Mouse (Mus musculus): ENCODE data around the gene Nlk. TPM values are rescaled to one million over a fixed set of nuclear protein-coding genes. Genes with fewer than 3 reads are reported as not detected.
"Not testable (repeated sequence)": the region's sequence is repeated elsewhere in the genome, so short reads cannot be mapped to it uniquely, and the experiment has no call there.

The Nlk gene
- polyA plus RNA-seq, 1 experiment from 2014 or later, result 6.1 TPM

DNA sequence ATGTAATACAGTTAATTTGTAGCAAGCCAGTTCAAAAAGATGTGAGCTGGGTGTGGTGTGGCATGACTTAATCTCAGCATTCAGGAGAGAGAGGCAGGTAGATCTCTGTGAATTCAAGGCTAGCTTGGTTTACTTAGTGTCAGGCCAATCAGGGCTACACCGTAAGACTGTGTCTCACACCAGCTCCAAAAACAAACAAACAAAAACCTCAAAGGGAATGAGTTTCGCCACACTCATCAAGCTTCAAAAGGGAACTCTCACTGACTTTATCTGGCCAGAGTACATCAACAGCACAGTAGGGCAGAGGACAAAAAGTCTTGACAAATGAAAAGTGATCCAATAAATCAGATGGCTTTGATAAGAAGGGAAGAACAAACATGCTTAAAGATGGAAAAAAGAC, 122.2 kb downstream of the Nlk start:
- 0 out of 2 replicates have a peak, but pooled peaks cover 4% of the 10 kb centered on the region for H3K36me3 ChIP-seq (replicated peaks; ENCODE audit: insufficient read depth, low read length)
- no peak overlapping the region for H3K9ac ChIP-seq (replicated peaks)
- peak; percentile 93 for ATAC-seq
- peaks cover 5% of the 10 kb centered on the region for H3K4me1 ChIP-seq (ENCODE audit: insufficient read depth)
- WGBS (ENCODE audit: insufficient replicate concordance), result 65% methylated on average over 2 of the region's 2 CpGs
- no peak for DNase-seq
- H3K9me3 ChIP-seq (ENCODE audit: low read length), result no peaks in the 10 kb centered on the region
- H3K27me3 ChIP-seq (ENCODE audit: insufficient read depth, low read length), result no peaks in the 10 kb centered on the region
- no peak overlapping the region for H3K4me3 ChIP-seq (ENCODE audit: low read depth, low read length)
- TF ChIP-seq CTCF (IDR thresholded peaks at IDR 0.05; ENCODE audit: low read depth) (no peak), EP300 (IDR thresholded peaks at IDR 0.05; ENCODE audit: low read depth) (peak; percentile 13; the same call in 1 of the 2 replicates)
- H3K4me2 ChIP-seq (ENCODE audit: low read depth, low read length), result no peak overlapping the region
- peak overlapping the region; percentile 83 for H3K27ac ChIP-seq (ENCODE audit: low read depth)

- Histone ChIP-seq H3K9ac (replicated peaks) (no peak overlapping the region), H3K4me3 (ENCODE audit: low read depth, low read length) (no peak overlapping the region), H3K27ac (ENCODE audit: low read depth) (peak overlapping the region; percentile 41), H3K27me3 (ENCODE audit: insufficient read depth, low read length) (no peaks in the 10 kb centered on the region), H3K4me2 (ENCODE audit: low read depth, low read length) (no peak overlapping the region), H3K4me1 (ENCODE audit: insufficient read depth) (peaks cover 5% of the 10 kb centered on the region), H3K36me3 (replicated peaks; ENCODE audit: insufficient read depth, low read length) (0 out of 2 replicates have a peak, but pooled peaks cover 4% of the 10 kb centered on the region), H3K9me3 (ENCODE audit: low read length) (no peaks in the 10 kb centered on the region)
- DNase-seq, result no peak
- TF ChIP-seq CTCF (IDR thresholded peaks at IDR 0.05; ENCODE audit: low read depth) (no peak), EP300 (IDR thresholded peaks at IDR 0.05; ENCODE audit: low read depth) (0 out of 2 replicates have a peak, but pooled peaks have one; percentile 2)
- ATAC-seq, result peak; percentile 51
- WGBS (ENCODE audit: insufficient replicate concordance), result 50% methylated on average over 3 of the region's 3 CpGs
Measured at GRCm38 (mm10) chr11:78574536-78574935, 122.6 kb downstream of the Nlk start.

- ATAC-seq; H3K4me1 ChIP-seq (ENCODE audit: insufficient read depth); DNase-seq; H3K4me3 ChIP-seq (ENCODE audit: low read depth, low read length); H3K27ac ChIP-seq (ENCODE audit: low read depth); H3K9me3 ChIP-seq (ENCODE audit: low read length); H3K9ac ChIP-seq (replicated peaks); H3K27me3 ChIP-seq (ENCODE audit: insufficient read depth, low read length); H3K4me2 ChIP-seq (ENCODE audit: low read depth, low read length); H3K36me3 ChIP-seq (replicated peaks; ENCODE audit: insufficient read depth, low read length): not testable (repeated sequence)
- WGBS (ENCODE audit: insufficient replicate concordance), result 75% methylated on average over 3 of the region's 4 CpGs
Measured at GRCm38 (mm10) chr11:78574031-78574430, 123.1 kb downstream of the Nlk start.

DNA sequence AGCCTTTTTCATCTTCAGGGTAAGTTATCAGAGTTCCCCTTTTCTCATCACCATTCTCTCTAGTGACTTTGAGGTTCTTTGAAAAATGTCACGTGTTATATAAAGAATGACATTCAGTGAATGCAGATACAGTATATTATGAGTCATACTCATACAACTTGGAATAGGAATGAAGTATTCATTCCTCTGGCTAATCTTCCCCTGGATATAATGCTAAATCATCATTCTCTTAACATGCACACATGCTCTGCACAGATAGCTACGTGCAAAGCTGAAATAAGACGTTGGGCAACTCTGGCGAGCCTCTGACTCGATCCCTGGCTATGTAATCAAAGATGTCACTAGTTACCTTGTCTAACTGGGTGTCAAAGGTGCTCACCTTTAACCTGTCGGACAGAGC, 125.3 kb downstream of the Nlk start:
- no peak overlapping the region for H3K9ac ChIP-seq (replicated peaks)
- TF ChIP-seq CTCF (IDR thresholded peaks at IDR 0.05; ENCODE audit: low read depth), result no peak
- TF ChIP-seq EP300 (IDR thresholded peaks at IDR 0.05; ENCODE audit: low read depth), result no peak
- no peak overlapping the region for H3K4me3 ChIP-seq (ENCODE audit: low read depth, low read length)
- H3K27me3 ChIP-seq (ENCODE audit: insufficient read depth, low read length), result no peaks in the 10 kb centered on the region
- no peak overlapping the region for H3K27ac ChIP-seq (ENCODE audit: low read depth)
- no peak overlapping the region for H3K4me2 ChIP-seq (ENCODE audit: low read depth, low read length)
- H3K36me3 ChIP-seq (replicated peaks; ENCODE audit: insufficient read depth, low read length), result 0 out of 2 replicates have a peak, but pooled peaks cover 2% of the 10 kb centered on the region
- 45% methylated on average over 6 of the region's 6 CpGs for WGBS (ENCODE audit: insufficient replicate concordance)
- H3K9me3 ChIP-seq (ENCODE audit: low read length), result no peaks in the 10 kb centered on the region
- peaks cover 5% of the 10 kb centered on the region for H3K4me1 ChIP-seq (ENCODE audit: insufficient read depth)
- DNase-seq (no peak), ATAC-seq (no peak)

DNA sequence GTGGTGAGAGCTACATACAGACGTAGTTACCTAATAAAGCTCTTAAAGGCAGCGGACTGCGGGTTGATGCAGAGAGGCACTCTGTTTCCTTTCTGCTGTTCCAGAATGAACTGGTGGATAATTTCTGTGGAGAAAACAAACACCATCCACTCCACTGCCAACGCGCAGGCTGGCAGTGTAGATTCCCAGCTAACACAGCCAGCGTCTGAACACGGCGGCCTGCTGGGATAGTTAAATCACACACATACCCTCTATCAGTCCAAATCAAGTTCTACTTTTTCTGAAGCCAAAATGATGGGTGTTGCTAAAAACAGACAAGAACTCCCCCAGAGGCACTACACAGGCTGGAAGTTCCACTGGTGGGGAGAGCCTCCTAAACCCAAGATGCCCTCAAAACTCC, 125.7 kb downstream of the Nlk start:
- peaks cover 5% of the 10 kb centered on the region for H3K4me1 ChIP-seq (ENCODE audit: insufficient read depth)
- H3K4me2 ChIP-seq (ENCODE audit: low read depth, low read length), result no peak overlapping the region
- no peaks in the 10 kb centered on the region for H3K27me3 ChIP-seq (ENCODE audit: insufficient read depth, low read length)
- no peak overlapping the region for H3K4me3 ChIP-seq (ENCODE audit: low read depth, low read length)
- TF ChIP-seq EP300 (IDR thresholded peaks at IDR 0.05; ENCODE audit: low read depth) (no peak), CTCF (IDR thresholded peaks at IDR 0.05; ENCODE audit: low read depth) (no peak)
- WGBS (ENCODE audit: insufficient replicate concordance), result 91% methylated on average over 8 of the region's 8 CpGs
- H3K27ac ChIP-seq (ENCODE audit: low read depth), result no peak overlapping the region
- H3K36me3 ChIP-seq (replicated peaks; ENCODE audit: insufficient read depth, low read length), result 0 out of 2 replicates have a peak, but pooled peaks cover 2% of the 10 kb centered on the region
- ATAC-seq (no peak), DNase-seq (no peak)
- H3K9me3 ChIP-seq (ENCODE audit: low read length), result no peaks in the 10 kb centered on the region
- H3K9ac ChIP-seq (replicated peaks), result no peak overlapping the region

DNA sequence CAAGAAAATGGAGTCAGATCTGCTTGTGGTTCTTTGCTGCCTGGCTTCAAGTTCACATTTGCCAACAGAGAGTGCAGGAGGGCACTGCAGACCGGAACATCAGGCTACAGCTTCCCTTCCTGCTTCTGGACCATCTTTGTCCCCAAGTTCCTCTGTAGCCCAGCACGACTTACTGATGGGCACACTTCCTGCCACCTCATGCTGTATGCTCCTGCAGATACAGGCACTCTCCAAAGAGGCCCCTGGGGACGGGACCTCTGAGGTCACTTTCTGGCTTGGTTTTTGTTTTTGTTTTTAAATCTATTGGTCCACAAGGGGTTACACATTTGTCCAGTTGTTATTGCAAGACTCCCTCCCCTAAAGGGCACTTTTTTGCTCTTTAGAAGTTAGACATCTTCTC, 127.4 kb downstream of the Nlk start:
- H3K9ac ChIP-seq (replicated peaks), result no peak overlapping the region
- H3K27me3 ChIP-seq (ENCODE audit: insufficient read depth, low read length), result no peaks in the 10 kb centered on the region
- TF ChIP-seq EP300 (IDR thresholded peaks at IDR 0.05; ENCODE audit: low read depth) (no peak), CTCF (IDR thresholded peaks at IDR 0.05; ENCODE audit: low read depth) (no peak)
- ATAC-seq (no peak), DNase-seq (no peak)
- no peaks in the 10 kb centered on the region for H3K9me3 ChIP-seq (ENCODE audit: low read length)
- H3K4me1 ChIP-seq (ENCODE audit: insufficient read depth), result no peaks in the 10 kb centered on the region
- H3K4me3 ChIP-seq (ENCODE audit: low read depth, low read length), result no peak overlapping the region
- 36% methylated on average over 3 of the region's 3 CpGs for WGBS (ENCODE audit: insufficient replicate concordance)
- H3K4me2 ChIP-seq (ENCODE audit: low read depth, low read length), result no peak overlapping the region
- H3K36me3 ChIP-seq (replicated peaks; ENCODE audit: insufficient read depth, low read length), result 0 out of 2 replicates have a peak, but pooled peaks cover 2% of the 10 kb centered on the region
- H3K27ac ChIP-seq (ENCODE audit: low read depth), result no peak overlapping the region

DNA sequence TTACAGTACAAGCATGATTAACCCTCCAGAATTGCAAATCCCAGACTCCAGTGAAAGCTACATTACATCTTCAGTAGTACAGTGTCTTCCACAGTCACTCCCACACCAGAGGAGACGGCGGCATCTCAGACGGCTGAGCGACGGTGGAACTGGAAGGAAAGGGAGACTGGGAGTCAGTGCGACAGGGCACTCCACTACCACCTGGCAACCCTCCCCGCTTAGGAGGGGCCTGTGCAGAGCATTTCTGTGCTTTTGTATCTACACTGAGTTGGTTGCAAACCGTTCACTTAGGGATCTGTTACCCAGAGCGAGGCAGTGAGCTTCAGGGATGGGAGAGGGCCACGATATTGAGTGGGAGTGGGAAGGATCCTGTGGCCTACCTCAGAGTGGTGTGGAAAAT, 128.3 kb downstream of the Nlk start:
- Histone ChIP-seq H3K4me3 (ENCODE audit: low read depth, low read length) (no peak overlapping the region), H3K9me3 (ENCODE audit: low read length) (no peaks in the 10 kb centered on the region), H3K4me2 (ENCODE audit: low read depth, low read length) (no peak overlapping the region), H3K27me3 (ENCODE audit: insufficient read depth, low read length) (no peaks in the 10 kb centered on the region), H3K36me3 (replicated peaks; ENCODE audit: insufficient read depth, low read length) (0 out of 2 replicates have a peak, but pooled peaks cover 2% of the 10 kb centered on the region), H3K9ac (replicated peaks) (no peak overlapping the region), H3K27ac (ENCODE audit: low read depth) (no peak overlapping the region), H3K4me1 (ENCODE audit: insufficient read depth) (no peaks in the 10 kb centered on the region)
- 90% methylated on average over 10 of the region's 10 CpGs for WGBS (ENCODE audit: insufficient replicate concordance)
- TF ChIP-seq EP300 (IDR thresholded peaks at IDR 0.05; ENCODE audit: low read depth) (no peak), CTCF (IDR thresholded peaks at IDR 0.05; ENCODE audit: low read depth) (no peak)
- DNase-seq (no peak), ATAC-seq (no peak)
